Mouse (Mus musculus) frontal cortex, adult 2 months (tissue): ENCODE measurements at regions not wholly inside any gene's neighbourhood (a gene's known extent, or its start where the extent isn't known, plus 50 kb on each side); places are given as distances from the start of the nearest gene placed in this dataset.

ENCODE experiments used
- DNase-seq, 2 experiments: peaks; one replicate each; pipeline ENCODE4 v3.0.0; 2022; ENCODE audit warnings: low spot score in 1 of 2; ENCODE audit errors: extremely low spot score in 1 of 2

- peak; percentile 11 to 40 for DNase-seq
Observed at GRCm38 (mm10) chr11:21478191-21478590, 93.8 kb upstream of the Wdpcp start.

- DNase-seq: no peak
Observed at GRCm38 (mm10) chr11:21470711-21471110, 99.7 kb upstream of the Ugp2 start.

GRCm38 (mm10) chr11:21468465-21468864 lies 97.5 kb upstream of the Ugp2 start:
- no peak for DNase-seq

GRCm38 (mm10) chr11:21460011-21460410 lies 89.0 kb upstream of the Ugp2 start:
- DNase-seq: no peak

GRCm38 (mm10) chr11:21453308-21454106 lies 82.5 kb upstream of the Ugp2 start:
- DNase-seq: peak in 1 of 2 experiments; percentile 74

- peak in 1 of 2 experiments; percentile 47 for DNase-seq
Observed at GRCm38 (mm10) chr11:21433726-21434125, 62.7 kb upstream of the Ugp2 start.

GRCm38 (mm10) chr11:21430021-21430420 lies 59.0 kb upstream of the Ugp2 start:
- no peak for DNase-seq

- no peak for DNase-seq
Observed at GRCm38 (mm10) chr11:21428749-21429148, 57.7 kb upstream of the Ugp2 start.

GRCm38 (mm10) chr11:21428013-21428317 lies 57.0 kb upstream of the Ugp2 start:
- DNase-seq: no peak

- DNase-seq: no peak
Observed at GRCm38 (mm10) chr11:21427291-21428012, 56.5 kb upstream of the Ugp2 start.

GRCm38 (mm10) chr11:21425480-21426101 lies 54.6 kb upstream of the Ugp2 start:
- peak in 1 of 2 experiments; percentile 16 for DNase-seq

GRCm38 (mm10) chr11:21424345-21424744 lies 53.3 kb upstream of the Ugp2 start:
- DNase-seq: no peak

- no peak for DNase-seq
Observed at GRCm38 (mm10) chr11:21422281-21422878, 51.4 kb upstream of the Ugp2 start.
